Mouse (Mus musculus) olfactory bulb, adult 2 months (tissue): ENCODE data around the gene Setd7. TPM values are rescaled to one million over a fixed set of nuclear protein-coding genes. Genes with fewer than 3 reads are reported as not detected.

ENCODE experiments used
- H3K27ac ChIP-seq: fragments of 200-500 bp; 2 replicates; pipeline ENCODE4 v1.5.1; 2012; ENCODE audit warnings: low read depth, low read length; ENCODE audit not compliant: insufficient read depth
- H3K4me1 ChIP-seq: fragments of 200-500 bp; 2 replicates; pipeline ENCODE4 v1.6.1; 2012; ENCODE audit warnings: low read length; ENCODE audit not compliant: control insufficient read depth, insufficient read depth
- H3K4me3 ChIP-seq: fragments of 200-500 bp; 2 replicates; pipeline ENCODE4 v1.5.1; 2012; ENCODE audit warnings: mild to moderate bottlenecking, low read depth, low read length, moderate library complexity; ENCODE audit not compliant: insufficient read depth
- CTCF ChIP-seq: fragments of 200-500 bp; IDR thresholded peaks from 2 replicates; pipeline ENCODE4 v1.5.1; 2012; ENCODE audit warnings: low read depth, mild to moderate bottlenecking, low read length, moderate library complexity; ENCODE audit not compliant: insufficient read depth
- POLR2A ChIP-seq: fragments of 200-500 bp; IDR thresholded peaks from 2 replicates; pipeline ENCODE4 v1.6.1; 2012; ENCODE audit warnings: mild to moderate bottlenecking, low read depth, low read length, moderate library complexity; ENCODE audit not compliant: insufficient read depth
- WGBS: fragments of 180-500 bp; shearing (Covaris S2); methylation state at CpG from one replicate; pipeline ENCODE4 v1.1.7; 2018; 5-methylcytosine and 5-hydroxymethylcytosine counted together
- polyA plus RNA-seq: library from polyadenylated mRNA; stranded (reverse); fragments of >200 nt; gene quantifications from 2 replicates; pipeline ENCODE4 v1.2.4, GENCODE M21; 2012; ENCODE audit warnings: low replicate concordance; ENCODE audit not compliant: missing spikeins, insufficient read depth, insufficient read length

Gene Setd7
- polyA plus RNA-seq, 1 experiment, result not detected

- WGBS, result under 1% methylated on average over 32 of the region's 32 CpGs
- TF ChIP-seq CTCF (no peak), POLR2A (no peak)
- H3K27ac ChIP-seq, result peak overlapping the region; percentile 97
- peaks cover 14% of the 10 kb centered on the region for H3K4me1 ChIP-seq
- peak overlapping the region; percentile 91 for H3K4me3 ChIP-seq
Observed at GRCm38 (mm10) chr3:51561109-51561992, 672 bp upstream of the Setd7 start.

- Histone ChIP-seq H3K4me1 (peaks cover 18% of the 10 kb centered on the region), H3K4me3 (peak overlapping the region; percentile 91), H3K27ac (peak overlapping the region; percentile 97)
- under 1% methylated on average over 74 of the region's 80 CpGs for WGBS
- TF ChIP-seq POLR2A, result peak; percentile 50
- TF ChIP-seq CTCF, result no peak; the same call in 1 of the 2 replicates
Observed at GRCm38 (mm10) chr3:51559594-51560450, 857 bp downstream of the Setd7 start.

DNA sequence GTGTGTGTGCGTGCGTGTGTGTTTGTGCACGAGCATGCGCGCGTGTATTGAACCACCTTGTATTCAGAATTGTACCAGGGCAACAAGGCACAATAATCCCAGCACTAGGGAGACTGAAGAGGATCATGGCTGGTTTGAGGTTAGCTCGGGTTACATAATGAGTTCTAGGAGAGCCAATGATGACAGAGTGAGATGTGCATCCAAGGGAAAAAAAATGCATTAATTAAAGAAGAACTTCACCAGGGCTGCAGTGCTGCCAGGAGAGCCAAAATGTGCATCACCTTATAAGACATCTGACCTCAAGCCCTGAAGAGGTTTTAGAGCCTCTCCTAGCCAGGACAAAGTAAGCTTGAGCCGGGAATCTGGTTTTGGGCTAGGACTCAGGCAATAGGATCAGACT is 5.1 kb downstream of the Setd7 start:
- WGBS, result 63% methylated on average over 8 of the region's 8 CpGs
- Histone ChIP-seq H3K4me1 (peaks cover 30% of the 10 kb centered on the region), H3K4me3 (no peak overlapping the region), H3K27ac (no peak overlapping the region)
- TF ChIP-seq POLR2A (no peak), CTCF (no peak)

GRCm38 (mm10) chr3:51554836-51555235 is 5.8 kb downstream of the Setd7 start:
- TF ChIP-seq CTCF, result no peak
- TF ChIP-seq POLR2A, result no peak
- Histone ChIP-seq H3K27ac (peak overlapping the region; percentile 79; the same call in 1 of the 2 replicates), H3K4me1 (peaks cover 36% of the 10 kb centered on the region), H3K4me3 (no peak overlapping the region)
- WGBS, result 75% methylated on average over 4 of the region's 4 CpGs

GRCm38 (mm10) chr3:51554067-51554466 is 6.6 kb downstream of the Setd7 start:
- H3K4me3 ChIP-seq, result peak overlapping the region; percentile 22; the same call in 1 of the 2 replicates
- H3K4me1 ChIP-seq, result peaks cover 38% of the 10 kb centered on the region
- no peak for TF ChIP-seq POLR2A
- TF ChIP-seq CTCF, result no peak
- H3K27ac ChIP-seq, result peak overlapping the region; percentile 79
- 35% methylated on average over 9 of the region's 9 CpGs for WGBS

- no peak for TF ChIP-seq CTCF
- TF ChIP-seq POLR2A, result no peak
- Histone ChIP-seq H3K4me1 (peaks cover 41% of the 10 kb centered on the region), H3K27ac (peak overlapping the region; percentile 79), H3K4me3 (peak overlapping the region; percentile 27; the same call in 1 of the 2 replicates)
- whole genome bisulfite sequencing, result 13% methylated on average over 8 of the region's 8 CpGs
Observed at GRCm38 (mm10) chr3:51553497-51553875, 7.2 kb downstream of the Setd7 start.

DNA sequence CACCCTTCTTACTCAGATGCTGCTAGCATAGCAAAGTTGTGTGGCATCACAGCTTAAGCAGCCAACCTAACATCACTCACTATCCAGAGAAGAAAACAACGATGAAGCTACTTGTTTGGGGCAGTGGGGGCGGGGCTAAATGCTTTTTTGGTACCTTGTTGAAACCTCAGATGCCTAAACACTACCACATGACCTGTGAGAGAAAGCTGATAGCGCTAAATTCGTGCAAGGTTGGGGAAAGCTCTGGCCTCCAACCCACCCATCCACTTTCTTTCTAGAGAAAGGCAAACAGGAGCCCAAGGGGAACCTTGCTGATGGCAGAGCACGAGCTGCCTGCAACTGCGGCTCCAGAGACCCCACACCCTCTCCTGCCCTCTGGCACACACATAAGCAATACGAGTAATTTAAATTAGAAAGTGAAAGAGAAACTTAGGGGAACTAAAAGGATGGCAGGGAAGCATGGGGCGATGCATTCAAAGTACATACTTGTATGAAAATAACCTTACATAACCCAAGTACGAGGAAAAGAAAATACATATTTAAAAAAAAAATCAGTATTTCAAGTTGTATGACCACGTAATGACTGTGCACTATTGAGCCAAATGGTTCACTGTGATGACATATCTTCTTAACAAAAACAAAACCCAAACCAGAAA is 7.7 kb downstream of the Setd7 start:
- H3K4me3 ChIP-seq, result no peak overlapping the region
- peak overlapping the region; percentile 79 for H3K27ac ChIP-seq
- 27% methylated on average over 10 of the region's 10 CpGs for WGBS
- TF ChIP-seq POLR2A (no peak), CTCF (no peak)
- peaks cover 39% of the 10 kb centered on the region for H3K4me1 ChIP-seq

DNA sequence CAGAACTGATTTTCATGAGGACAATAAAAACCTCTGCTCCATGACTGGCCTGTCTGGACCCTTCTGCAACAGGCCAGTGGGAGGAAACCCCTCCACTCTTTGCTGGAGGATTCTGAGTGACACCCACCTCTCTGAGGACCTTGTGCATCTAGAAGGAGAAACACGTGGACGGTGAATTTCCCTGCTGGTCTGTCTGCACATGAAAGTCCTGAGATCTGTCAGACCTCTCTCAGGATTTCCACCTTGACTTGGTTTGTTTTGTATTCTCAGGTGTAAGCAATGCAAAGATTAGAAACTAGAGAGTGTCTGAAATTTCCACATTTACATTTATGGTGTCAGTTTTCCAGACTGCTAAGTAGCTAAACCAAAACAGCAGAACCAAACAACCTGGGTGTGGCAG is 8.5 kb downstream of the Setd7 start:
- WGBS, result 71% methylated on average over 2 of the region's 2 CpGs
- Histone ChIP-seq H3K4me3 (no peak overlapping the region), H3K27ac (peak overlapping the region; percentile 32; the same call in 1 of the 2 replicates), H3K4me1 (peaks cover 45% of the 10 kb centered on the region)
- TF ChIP-seq POLR2A (no peak), CTCF (no peak)
